Mouse (Mus musculus): ENCODE results near the gene Ces1b.

Ces1b gene

GRCm38 (mm10) chr8:93079887-93080286, at the start of gene Ces1b:
Ces1b (minus strand) TSS chr8:93080017.
- DNase-seq (ENCODE audit: low spot score) = no peak

GRCm38 (mm10) chr8:93126476-93126875, 46.7 kb upstream of the Ces1b start:
- DNase-seq (ENCODE audit: low spot score) = no peak

GRCm38 (mm10) chr8:93122005-93122404, 42.2 kb upstream of the Ces1b start:
- DNase-seq (ENCODE audit: low spot score) = no peak

- peak; percentile 10 for DNase-seq (ENCODE audit: low spot score)
Measured at GRCm38 (mm10) chr8:93095376-93095775, 15.6 kb upstream of the Ces1b start.

- DNase-seq (ENCODE audit: low spot score) = no peak
Measured at GRCm38 (mm10) chr8:93091324-93091723, 11.5 kb upstream of the Ces1b start.

- no peak for DNase-seq (ENCODE audit: low spot score)
Measured at GRCm38 (mm10) chr8:93088686-93089122, 8.9 kb upstream of the Ces1b start.

- no peak for DNase-seq (ENCODE audit: low spot score)
Measured at GRCm38 (mm10) chr8:93088193-93088592, 8.4 kb upstream of the Ces1b start.

GRCm38 (mm10) chr8:93075251-93075650, 4.6 kb downstream of the Ces1b start:
- DNase-seq (ENCODE audit: low spot score) = no peak

GRCm38 (mm10) chr8:93063416-93064117, 16.2 kb downstream of the Ces1b start:
- DNase-seq (ENCODE audit: low spot score) = no peak

- DNase-seq (ENCODE audit: low spot score) = peak; percentile 38
Measured at GRCm38 (mm10) chr8:93059185-93059584, 20.6 kb downstream of the Ces1b start.

GRCm38 (mm10) chr8:93055238-93055637, 24.6 kb downstream of the Ces1b start:
- DNase-seq (ENCODE audit: low spot score) = no peak

- no peak for DNase-seq (ENCODE audit: low spot score)
Measured at GRCm38 (mm10) chr8:93048510-93049416, 31.1 kb downstream of the Ces1b start.

- no peak for DNase-seq (ENCODE audit: low spot score)
Measured at GRCm38 (mm10) chr8:93048092-93048491, 31.7 kb downstream of the Ces1b start, which contains the start of gene Ces1a. Ces1a (minus strand) TSS chr8:93048192.

- no peak for DNase-seq (ENCODE audit: low spot score)
Measured at GRCm38 (mm10) chr8:93043083-93043482, 36.7 kb downstream of the Ces1b start.

- no peak for DNase-seq (ENCODE audit: low spot score)
Measured at GRCm38 (mm10) chr8:93040776-93041567, 38.8 kb downstream of the Ces1b start.

- no peak for DNase-seq (ENCODE audit: low spot score)
Measured at GRCm38 (mm10) chr8:93040256-93040655, 39.6 kb downstream of the Ces1b start.

GRCm38 (mm10) chr8:93038831-93039230, 41.0 kb downstream of the Ces1b start:
- DNase-seq (ENCODE audit: low spot score) = no peak

GRCm38 (mm10) chr8:93030664-93031063, 49.2 kb downstream of the Ces1b start:
- DNase-seq (ENCODE audit: low spot score) = no peak

- no peak for DNase-seq (ENCODE audit: low spot score)
Measured at GRCm38 (mm10) chr8:93021738-93022137, 58.1 kb downstream of the Ces1b start.

- no peak for DNase-seq (ENCODE audit: low spot score)
Measured at GRCm38 (mm10) chr8:93014300-93014699, 65.5 kb downstream of the Ces1b start.

- DNase-seq (ENCODE audit: low spot score) = no peak
Measured at GRCm38 (mm10) chr8:93012226-93012625, 67.6 kb downstream of the Ces1b start.

- peak; percentile 78 for DNase-seq (ENCODE audit: low spot score)
Measured at GRCm38 (mm10) chr8:93011439-93011838, 68.4 kb downstream of the Ces1b start.
